Comparison of ENCODE assay signal across 17 mouse cellular contexts in genomic region chr5:127587854-127588253, GRCm38 (mm10). TPM values are rescaled to one million over a fixed set of nuclear protein-coding genes. Genes with fewer than 3 reads are reported as not detected.
DNase-seq lines count a peak whose midpoint lies in the region; ATAC-seq and TF ChIP-seq lines count a peak whose summit lies in the region.
"Had no signal": no experiment of that assay in that cellular context is flagged by ENCODE, and none has a peak within 500 bp of the region (broad histone marks: within the 10 kb centered on the region; RNA-seq: fewer than 3 reads in every experiment).

No protein-coding gene starts in this region.

- TF ChIP-seq CTCF in liver, postnatal 0 days (IDR thresholded peaks at IDR 0.05; ENCODE audit: low read depth): peak; percentile 46

- WGBS in liver, postnatal 0 days (ENCODE audit: insufficient replicate concordance): 58% methylated on average over 6 of the region's 6 CpGs

- no peaks in the 10 kb centered on the region for H3K27me3 ChIP-seq in liver, postnatal 0 days (ENCODE audit: insufficient read depth, low read length)
- H3K27me3 ChIP-seq: neural tube, embryonic 13.5 days had no signal

- no peak for ATAC-seq in liver, postnatal 0 days
- ATAC-seq: hindbrain, embryonic 16.5 days had no signal

- H3K4me3 ChIP-seq in liver, postnatal 0 days (ENCODE audit: low read depth, low read length): no peak overlapping the region
- H3K4me3 ChIP-seq: midbrain, embryonic 10.5 days; neural tube, embryonic 13.5 days had no signal

- no peaks in the 10 kb centered on the region for H3K4me1 ChIP-seq in liver, postnatal 0 days (ENCODE audit: insufficient read depth)
- H3K4me1 ChIP-seq: midbrain, embryonic 10.5 days; neural tube, embryonic 13.5 days had no signal

- peak; percentile 14 for DNase-seq in embryo, embryonic 11 days
- DNase-seq in embryo, embryonic 10 days (ENCODE audit: low spot score): no peak
- no peak for DNase-seq in liver, postnatal 0 days
- no peak for DNase-seq in liver
- peak; percentile 44 for DNase-seq in brain, adult 2 months (ENCODE audit: low read depth, low spot score)
- DNase-seq in retina, embryonic 14.5 days (ENCODE audit: low spot score): peak; percentile 15
- no peak for DNase-seq in testis, postnatal 10 days (ENCODE audit: low spot score)
- no peak for DNase-seq in cerebellum, adult 9-11 months
- DNase-seq: cerebellum, postnatal 25 days; gastrocnemius, postnatal 14 days; kidney, postnatal 25 days; thymus, postnatal 36 days had no signal

- no peak overlapping the region for H3K9ac ChIP-seq in liver, postnatal 0 days (replicated peaks)
- H3K9ac ChIP-seq: neural tube, embryonic 13.5 days had no signal

- H3K36me3 ChIP-seq in liver, postnatal 0 days (replicated peaks; ENCODE audit: insufficient read depth, low read length): peaks cover 9% of the 10 kb centered on the region

- H3K9me3 ChIP-seq in liver, postnatal 0 days (ENCODE audit: low read length): no peaks in the 10 kb centered on the region
- H3K9me3 ChIP-seq: neural tube, embryonic 13.5 days had no signal

- no peak for TF ChIP-seq EP300 in liver, postnatal 0 days (IDR thresholded peaks at IDR 0.05; ENCODE audit: low read depth)

- H3K27ac ChIP-seq in liver, postnatal 0 days (ENCODE audit: low read depth): no peak overlapping the region
- H3K27ac ChIP-seq: midbrain, embryonic 10.5 days; neural tube, embryonic 13.5 days had no signal

- no peak overlapping the region for H3K4me2 ChIP-seq in liver, postnatal 0 days (ENCODE audit: low read depth, low read length)
- H3K4me2 ChIP-seq: neural tube, embryonic 13.5 days had no signal

RNA-seq across cellular contexts. Expression of gene Glt1d1, which starts 44.2 kb away (rescaled TPM):
- polyA plus RNA-seq in liver, postnatal 0 days (2015; fragmentation: Nextera tagmentation; extraction: Ambion mirVana): 2.6 and 2.9 TPM in 2 replicates
- polyA plus RNA-seq: C2C12; heart, embryonic 14.5 days had no signal

RNA-seq across cellular contexts. Expression of gene Slc15a4, which starts 44.8 kb away (rescaled TPM):
- polyA plus RNA-seq in liver, postnatal 0 days (2015; fragmentation: Nextera tagmentation; extraction: Ambion mirVana): 10.4 and 11.3 TPM in 2 replicates

Comparison
In these comparisons a context has a peak if more than half of its experiments do, and no peak if none do; other contexts are left out.
1. DNase-seq: peak in embryo, embryonic 11 days (single experiment), brain, adult 2 months (single experiment) and retina, embryonic 14.5 days (single experiment); none in embryo, embryonic 10 days (single experiment), liver, postnatal 0 days (single experiment), liver (single experiment), testis, postnatal 10 days (single experiment) and cerebellum, adult 9-11 months (single experiment).